Mouse (Mus musculus) retina, embryonic 14.5 days (tissue): ENCODE measurements around the gene Gm4756.
"Not testable (repeated sequence)": the region's sequence is repeated elsewhere in the genome, so short reads cannot be mapped to it uniquely, and the experiment has no call there.

Experiments used
- DNase-seq: peaks from one replicate; pipeline ENCODE4 v3.0.0-alpha.2; 2015; ENCODE audit warnings: low spot score

Gene Gm4756

GRCm38 (mm10) chr12:72649611-72650330 lies at the start of gene Gm4756:
Gene Gm4756 (minus strand): TSS chr12:72649661.
- DNase-seq, result no peak

GRCm38 (mm10) chr12:72694901-72695463 lies 45.5 kb upstream of the Gm4756 start:
- DNase-seq, result peak; percentile 49

GRCm38 (mm10) chr12:72694438-72694837 lies 45.0 kb upstream of the Gm4756 start:
- DNase-seq, result no peak

GRCm38 (mm10) chr12:72693895-72694294 lies 44.4 kb upstream of the Gm4756 start:
- peak; percentile 76 for DNase-seq

- not testable (repeated sequence) for DNase-seq
Observed at GRCm38 (mm10) chr12:72688281-72688680, 38.8 kb upstream of the Gm4756 start.

GRCm38 (mm10) chr12:72687741-72688140 lies 38.3 kb upstream of the Gm4756 start:
- DNase-seq, result not testable (repeated sequence)

- not testable (repeated sequence) for DNase-seq
Observed at GRCm38 (mm10) chr12:72686566-72686965, 37.1 kb upstream of the Gm4756 start.

- DNase-seq, result no peak
Observed at GRCm38 (mm10) chr12:72683612-72684011, 34.2 kb upstream of the Gm4756 start.

GRCm38 (mm10) chr12:72682511-72683282 lies 33.2 kb upstream of the Gm4756 start:
- peak; percentile 47 for DNase-seq

GRCm38 (mm10) chr12:72681919-72682318 lies 32.5 kb upstream of the Gm4756 start:
- DNase-seq, result no peak

- no peak for DNase-seq
Observed at GRCm38 (mm10) chr12:72679635-72680034, 30.2 kb upstream of the Gm4756 start.

GRCm38 (mm10) chr12:72674820-72675219 lies 25.4 kb upstream of the Gm4756 start:
- no peak for DNase-seq

- DNase-seq, result no peak
Observed at GRCm38 (mm10) chr12:72674079-72674797, 24.8 kb upstream of the Gm4756 start.

- no peak for DNase-seq
Observed at GRCm38 (mm10) chr12:72671516-72672135, 22.2 kb upstream of the Gm4756 start.

- no peak for DNase-seq
Observed at GRCm38 (mm10) chr12:72670921-72671320, 21.5 kb upstream of the Gm4756 start.

- no peak for DNase-seq
Observed at GRCm38 (mm10) chr12:72667868-72668469, 18.5 kb upstream of the Gm4756 start.

- no peak for DNase-seq
Observed at GRCm38 (mm10) chr12:72666015-72666414, 16.6 kb upstream of the Gm4756 start.

- DNase-seq, result peak; percentile 76
Observed at GRCm38 (mm10) chr12:72664735-72665337, 15.4 kb upstream of the Gm4756 start, which contains the start of gene Dhrs7. Gene Dhrs7 (minus strand): TSS chr12:72664909.

- DNase-seq, result peak; percentile 14
Observed at GRCm38 (mm10) chr12:72664020-72664734, 14.7 kb upstream of the Gm4756 start.

GRCm38 (mm10) chr12:72655775-72656174 lies 6.3 kb upstream of the Gm4756 start:
- no peak for DNase-seq
